Mouse (Mus musculus) heart, postnatal 4 days (tissue): Measurements from ENCODE around the gene Adamtsl1. TPM values are rescaled to one million over a fixed set of nuclear protein-coding genes. Genes with fewer than 3 reads are reported as not detected.

Source experiments
- DNase-seq: peaks from one replicate; pipeline ENCODE4 v3.0.0; 2021
- total RNA-seq, 2 experiments: library from RNA; stranded (reverse); gene quantifications; 2 replicates each; pipeline ENCODE4 v1.2.3; 2021

Gene Adamtsl1
- total RNA-seq, 2 experiments from 2014 or later, result 7.7 TPM

DNA sequence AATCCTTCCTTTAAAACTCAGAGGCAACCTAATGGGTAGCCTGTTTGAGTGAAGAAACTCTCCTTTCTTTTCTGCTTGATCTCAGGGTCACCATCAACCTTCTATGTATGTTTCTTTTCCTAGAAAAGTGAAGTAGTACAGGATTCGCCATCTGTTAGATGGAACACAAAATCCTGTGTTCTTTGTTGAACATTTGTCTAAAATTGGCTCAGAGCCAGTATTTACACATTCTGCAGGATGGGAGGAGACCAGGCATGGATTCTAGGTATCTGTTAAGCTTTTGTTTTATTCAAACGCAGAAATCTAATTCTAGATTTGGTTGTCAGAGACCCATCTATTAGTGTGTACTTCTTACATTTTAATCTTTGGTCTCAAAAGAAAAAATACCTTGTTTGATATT is 811.4 kb downstream of the Adamtsl1 start:
- no peak for DNase-seq

- no peak for DNase-seq
Observed at GRCm38 (mm10) chr4:86326003-86326402, 812.0 kb downstream of the Adamtsl1 start.

GRCm38 (mm10) chr4:86326638-86327037 is 812.7 kb downstream of the Adamtsl1 start:
- DNase-seq, result no peak

DNA sequence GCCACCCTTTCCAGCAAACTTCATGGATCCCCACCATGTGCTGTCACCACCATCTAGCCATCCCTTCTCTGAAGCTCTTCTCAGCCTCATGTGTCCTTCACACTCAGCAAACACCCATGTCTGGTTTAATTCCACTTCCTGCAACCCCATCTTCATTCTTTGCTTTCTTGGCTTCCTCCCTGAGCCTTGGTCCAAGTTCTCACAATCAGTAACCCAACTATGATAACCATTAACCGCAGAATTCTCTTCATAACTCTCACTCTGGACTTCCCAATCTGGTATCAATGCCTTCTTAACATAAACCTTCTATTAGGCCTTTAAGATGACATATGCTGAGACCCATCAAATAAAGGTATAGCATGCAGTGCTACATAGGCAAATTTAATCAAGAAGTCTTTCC is 815.5 kb downstream of the Adamtsl1 start:
- no peak for DNase-seq

DNA sequence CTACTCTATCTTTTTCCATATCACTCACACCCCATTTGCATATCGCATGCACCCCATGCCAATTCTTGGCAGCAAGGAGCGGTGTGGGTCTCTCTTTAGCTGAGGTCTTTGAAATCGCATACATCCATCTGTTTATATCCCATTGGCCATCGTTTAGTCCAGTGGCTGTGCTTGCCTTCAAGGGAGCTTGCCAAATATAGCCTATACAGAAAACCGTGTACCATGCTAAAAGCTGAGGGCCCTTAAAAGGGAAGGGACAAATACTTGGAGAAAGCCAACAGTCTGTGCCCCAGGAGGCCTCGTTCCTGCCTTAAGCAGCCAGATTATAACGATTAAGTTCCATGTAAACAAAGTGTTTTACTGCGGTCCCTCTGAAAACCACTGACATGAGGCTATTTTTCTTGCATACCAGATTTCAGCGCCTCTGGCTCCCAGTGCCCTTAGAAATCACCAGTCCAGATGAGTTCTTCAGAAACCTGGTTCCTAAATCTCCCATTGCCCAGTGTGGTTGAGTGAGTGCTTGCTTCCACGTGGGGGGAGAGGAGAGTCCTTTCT is 822.0 kb downstream of the Adamtsl1 start:
- no peak for DNase-seq

- DNase-seq, result no peak
Observed at GRCm38 (mm10) chr4:86337216-86337765, 823.3 kb downstream of the Adamtsl1 start.

DNA sequence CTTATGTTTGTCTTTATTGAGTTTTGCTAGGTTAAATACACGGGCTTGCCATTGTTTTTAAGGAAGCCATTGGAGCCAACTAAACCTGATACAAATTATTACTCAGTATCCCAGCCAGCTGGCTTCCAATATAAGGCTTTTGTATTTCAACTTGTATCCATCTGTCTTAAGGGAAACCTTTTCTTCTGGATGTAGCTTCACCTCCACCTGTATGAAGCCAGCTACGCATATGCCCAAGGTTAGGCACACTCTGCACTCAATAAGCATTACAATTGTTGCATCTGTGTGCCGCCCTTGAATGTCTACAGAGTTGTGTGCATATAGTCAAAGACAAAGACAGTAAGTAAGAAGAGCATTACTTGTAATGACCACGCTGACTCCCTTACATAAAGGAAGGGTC is 835.4 kb downstream of the Adamtsl1 start:
- no peak for DNase-seq

DNA sequence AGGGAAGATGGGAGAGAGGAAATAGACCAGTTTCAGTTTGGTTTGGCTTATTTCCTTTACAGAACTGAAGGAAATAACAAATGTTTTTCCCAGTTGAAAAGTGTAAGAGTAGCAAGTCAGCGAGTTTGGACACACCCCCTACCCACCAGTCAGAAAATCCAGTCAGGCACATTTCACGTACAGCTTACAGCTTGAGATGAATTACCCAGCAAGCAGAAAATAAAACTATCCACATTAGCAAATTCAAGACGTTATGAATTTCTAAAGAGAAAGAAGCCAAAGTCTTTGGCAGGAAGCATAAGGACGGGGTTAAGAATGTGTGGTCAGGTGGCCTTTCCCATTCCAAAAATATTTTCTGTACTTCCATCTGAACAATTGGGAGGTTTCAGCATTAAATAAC is 838.1 kb downstream of the Adamtsl1 start:
- DNase-seq, result no peak

- no peak for DNase-seq
Observed at GRCm38 (mm10) chr4:86353550-86353949, 839.6 kb downstream of the Adamtsl1 start.

- DNase-seq, result no peak
Observed at GRCm38 (mm10) chr4:86359398-86359797, 845.4 kb downstream of the Adamtsl1 start.

DNA sequence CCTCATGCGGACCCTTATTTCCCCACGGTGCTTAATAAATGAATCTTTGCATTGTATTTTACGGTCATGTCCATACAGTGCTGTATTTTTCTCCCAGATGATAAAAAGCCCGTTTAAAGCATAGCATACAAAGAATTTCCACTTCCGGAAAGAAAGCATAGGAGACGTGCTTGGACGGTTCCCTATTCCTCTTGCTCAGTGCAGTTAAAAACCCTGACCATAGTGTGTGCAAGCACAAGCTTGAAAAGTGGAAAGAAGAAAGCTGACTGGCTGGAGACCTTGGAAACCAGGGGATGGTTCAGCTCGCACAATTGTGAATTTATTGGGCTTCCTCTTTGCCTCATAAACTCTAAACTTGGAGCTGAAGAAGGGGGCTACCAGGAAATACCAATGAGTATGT is 855.1 kb downstream of the Adamtsl1 start:
- DNase-seq, result no peak

- DNase-seq, result no peak
Observed at GRCm38 (mm10) chr4:86373166-86373565, 859.2 kb downstream of the Adamtsl1 start.

- peak; percentile 39 for DNase-seq
Observed at GRCm38 (mm10) chr4:86383124-86383523, 869.2 kb downstream of the Adamtsl1 start.

- DNase-seq, result no peak
Observed at GRCm38 (mm10) chr4:86385121-86385520, 871.1 kb downstream of the Adamtsl1 start.

DNA sequence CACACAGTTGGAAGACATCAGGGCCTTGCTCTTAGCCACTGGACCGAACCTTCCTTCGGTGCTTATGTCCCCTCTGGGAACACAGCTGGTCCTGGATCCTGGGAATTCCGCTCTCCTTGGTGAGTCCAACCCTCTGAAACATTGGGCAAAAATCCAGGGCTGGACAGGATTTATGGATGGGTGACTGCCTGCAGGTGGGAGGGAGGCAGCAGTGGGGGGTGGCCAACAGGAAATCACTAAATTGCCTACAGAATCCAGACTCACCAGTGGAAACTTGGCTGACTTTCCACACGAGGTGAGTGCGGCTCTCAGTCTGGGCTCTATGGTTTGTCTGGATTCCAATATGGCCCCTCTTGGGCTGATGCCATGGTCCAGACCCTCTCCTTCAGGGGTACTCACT is 874.5 kb downstream of the Adamtsl1 start:
- DNase-seq, result no peak

GRCm38 (mm10) chr4:86391176-86391575 is 877.2 kb downstream of the Adamtsl1 start:
- peak; percentile 25 for DNase-seq

DNA sequence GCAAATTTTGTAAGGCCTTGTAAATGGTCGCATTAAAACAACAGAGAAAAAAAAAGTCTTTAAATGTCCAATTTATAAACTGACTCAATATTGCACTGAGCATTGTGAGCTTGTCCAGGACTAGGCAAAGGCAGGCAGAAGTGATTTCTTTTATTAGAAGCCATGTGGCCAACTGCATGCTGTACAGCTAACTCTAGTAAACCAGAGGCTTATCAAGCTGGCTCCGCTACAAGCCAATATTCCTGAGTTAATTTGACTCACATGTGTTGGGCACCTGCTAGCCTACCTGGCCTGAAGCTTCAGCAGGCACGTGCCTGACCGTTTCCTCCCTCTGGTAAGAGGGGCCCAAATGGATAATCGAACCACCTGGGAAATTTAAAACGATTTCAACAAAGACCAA is 881.7 kb downstream of the Adamtsl1 start:
- DNase-seq, result peak; percentile 17

DNA sequence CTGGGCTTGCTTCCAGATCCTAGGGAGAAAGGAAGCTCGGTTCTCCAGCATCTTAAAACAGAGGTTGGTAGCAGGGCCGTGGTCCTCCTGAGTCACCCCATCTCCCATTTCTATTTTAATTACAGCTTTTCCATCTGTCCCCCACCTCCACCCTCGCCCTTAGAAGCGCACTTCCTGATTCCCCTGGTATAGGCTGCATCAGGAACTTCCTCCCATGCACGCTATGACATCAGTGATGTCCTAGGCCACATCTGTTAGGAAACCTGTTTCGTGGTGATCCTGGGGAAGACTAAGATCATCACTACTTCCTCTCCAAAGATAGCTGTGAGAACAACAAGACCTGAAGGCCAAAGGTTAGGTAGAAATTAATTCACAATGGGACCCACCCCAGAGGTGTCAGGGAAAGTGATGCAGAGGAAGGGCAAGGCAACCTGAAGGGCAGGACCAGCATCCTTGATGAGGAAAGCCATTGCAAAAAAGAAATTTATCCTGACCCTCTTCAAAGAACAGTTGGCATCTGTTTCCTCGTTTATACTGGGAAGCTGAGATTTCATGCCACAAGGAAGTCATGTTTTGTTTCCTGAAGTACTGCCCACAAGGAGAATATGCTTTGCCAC is 882.8 kb downstream of the Adamtsl1 start:
- no peak for DNase-seq

DNA sequence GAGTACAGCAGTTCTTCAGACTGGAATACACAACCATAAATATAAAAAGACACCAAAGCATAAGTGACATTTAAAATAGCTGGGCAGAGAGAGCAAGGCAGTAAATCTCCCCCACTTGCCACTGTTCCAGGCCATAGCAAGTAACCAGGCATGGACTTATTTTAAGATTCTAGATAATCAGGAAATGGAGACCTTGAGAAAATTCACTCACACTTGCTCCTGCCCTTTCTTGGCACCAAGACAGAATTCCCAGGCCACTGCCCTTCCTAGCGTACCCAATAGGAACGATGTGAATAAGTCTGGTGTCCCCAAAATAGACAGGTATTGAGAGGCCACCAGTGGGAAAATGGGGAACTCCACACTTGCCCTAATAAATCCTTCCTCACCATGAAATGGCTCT is 883.5 kb downstream of the Adamtsl1 start:
- no peak for DNase-seq

- no peak for DNase-seq
Observed at GRCm38 (mm10) chr4:86401116-86401515, 887.1 kb downstream of the Adamtsl1 start.

DNA sequence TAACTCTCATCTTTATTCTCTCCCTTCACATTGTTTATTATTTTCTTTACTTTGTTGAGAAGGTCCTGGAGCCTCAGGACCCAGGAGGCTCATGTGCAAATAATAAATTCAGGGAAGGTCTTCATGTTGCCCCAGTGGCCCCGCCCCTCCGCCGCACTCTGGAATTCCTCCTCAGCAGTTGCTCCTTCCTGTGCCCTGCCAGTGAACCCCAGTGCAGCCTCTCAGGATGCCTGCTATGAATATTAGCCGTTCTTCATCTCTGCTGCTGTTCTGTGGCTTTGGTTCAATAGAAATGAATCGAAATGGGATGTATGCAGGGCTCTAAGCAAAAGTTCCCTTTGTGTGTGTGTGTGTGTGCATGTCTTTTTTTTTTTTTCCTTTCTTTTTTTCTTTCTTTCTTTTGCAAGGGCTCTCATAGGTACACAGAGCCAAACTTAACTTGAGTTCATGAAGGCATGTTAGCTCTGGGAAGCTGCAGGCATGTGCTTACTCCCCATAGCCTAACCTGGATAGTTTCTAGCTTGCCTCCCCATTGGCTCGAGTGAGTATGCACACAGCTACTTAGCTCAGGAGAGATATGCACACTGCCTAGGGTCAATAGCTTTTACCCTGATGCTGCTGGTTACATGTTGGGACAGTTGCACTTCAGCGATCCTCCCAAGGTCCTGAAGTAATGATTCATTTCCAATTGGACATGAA is 892.7 kb downstream of the Adamtsl1 start:
- DNase-seq, result no peak

DNA sequence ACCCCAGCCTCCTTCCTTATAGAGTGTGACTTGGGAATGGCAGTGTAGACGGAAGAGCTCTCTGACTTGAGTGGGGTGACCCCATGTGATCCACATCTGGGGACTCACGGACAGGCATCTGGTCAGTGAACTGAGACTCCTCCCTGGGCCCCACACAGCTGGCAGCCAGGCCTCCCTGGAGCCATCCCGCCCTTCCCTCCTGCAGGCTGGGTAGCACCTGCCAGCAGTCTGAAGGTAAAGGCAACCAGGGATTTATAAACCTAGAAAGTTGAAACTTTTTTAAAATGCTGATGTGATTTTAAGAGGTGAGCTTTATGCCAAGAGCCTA is 893.2 kb downstream of the Adamtsl1 start:
- no peak for DNase-seq

- DNase-seq, result no peak
Observed at GRCm38 (mm10) chr4:86408421-86408820, 894.4 kb downstream of the Adamtsl1 start.

- DNase-seq, result no peak
Observed at GRCm38 (mm10) chr4:86410946-86411345, 897.0 kb downstream of the Adamtsl1 start.
